Mouse (Mus musculus): Measurements from ENCODE around the gene Krtap5-2. TPM values are rescaled to one million over a fixed set of nuclear protein-coding genes. Genes with fewer than 3 reads are reported as not detected.
"Not testable (repeated sequence)": the region's sequence is repeated elsewhere in the genome, so short reads cannot be mapped to it uniquely, and the experiment has no call there.

The Krtap5-2 gene
- polyA plus RNA-seq, 1 experiment from 2014 or later, result not detected

GRCm38 (mm10) chr7:142165639-142166038 lies 10.2 kb downstream of the Krtap5-2 start, which contains the start of gene Gm4553:
Gene Gm4553 (minus strand): TSS chr7:142165739.
- not testable (repeated sequence) for H3K36me3 ChIP-seq; H3K27ac ChIP-seq (replicated peaks); H3K27me3 ChIP-seq; ATAC-seq (ENCODE audit: low read depth); H3K4me2 ChIP-seq; H3K9me3 ChIP-seq; H3K4me1 ChIP-seq (replicated peaks); H3K4me3 ChIP-seq; H3K9ac ChIP-seq

DNA sequence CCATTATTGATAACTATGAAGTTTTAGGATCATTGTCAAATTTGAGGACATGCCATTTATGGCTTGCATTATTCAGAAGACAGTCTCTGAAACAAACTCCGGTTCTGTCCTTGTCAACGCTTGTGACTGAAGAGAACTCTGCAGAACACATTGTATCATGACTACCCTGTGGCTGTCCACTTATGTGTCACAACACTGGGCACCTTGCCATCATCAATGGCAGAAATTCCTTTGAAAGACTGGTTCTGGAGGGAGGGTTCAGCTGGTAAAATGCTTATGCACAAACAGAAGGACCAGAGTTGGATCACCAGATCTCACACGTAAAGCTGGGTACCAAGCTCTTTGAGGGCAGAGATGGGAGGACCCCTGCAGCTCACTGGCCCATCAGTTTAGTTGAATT lies 16.4 kb downstream of the Krtap5-2 start:
- 93% methylated on average over 3 of the region's 3 CpGs for WGBS
- H3K4me3 ChIP-seq, result no peak overlapping the region
- no peak for ATAC-seq (ENCODE audit: low read depth)
- no peaks in the 10 kb centered on the region for H3K4me1 ChIP-seq (replicated peaks)
- no peaks in the 10 kb centered on the region for H3K27me3 ChIP-seq
- no peaks in the 10 kb centered on the region for H3K36me3 ChIP-seq
- H3K27ac ChIP-seq (replicated peaks), result no peak overlapping the region
- H3K4me2 ChIP-seq, result no peak overlapping the region
- no peaks in the 10 kb centered on the region for H3K9me3 ChIP-seq
- H3K9ac ChIP-seq, result no peak overlapping the region

DNA sequence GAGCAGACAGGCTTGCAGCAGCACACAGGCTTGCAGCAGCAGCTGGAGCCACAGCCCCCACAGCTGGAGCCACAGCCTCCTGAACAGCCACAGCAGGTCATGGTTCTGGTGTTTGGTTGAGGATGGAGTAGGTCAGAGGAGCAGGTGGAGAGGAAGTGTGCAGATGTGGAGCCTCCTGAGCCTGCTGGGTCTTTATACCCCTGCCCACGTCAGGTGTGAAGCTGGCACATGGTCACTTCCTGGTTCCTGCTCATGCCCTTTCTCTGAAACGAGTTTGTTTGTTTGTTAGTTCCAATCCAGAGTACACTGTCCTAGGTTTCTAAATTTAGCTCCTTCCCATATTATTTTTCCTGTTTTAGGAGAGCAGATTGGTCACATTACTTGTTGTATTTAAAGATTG lies 18.8 kb downstream of the Krtap5-2 start, which contains the start of gene Gm29735:
TSS of gene Gm29735 (minus strand) at position 101 of the 400 bp plus-strand sequence.
- not testable (repeated sequence) for H3K4me2 ChIP-seq; H3K4me1 ChIP-seq (replicated peaks); H3K9me3 ChIP-seq; H3K36me3 ChIP-seq; ATAC-seq (ENCODE audit: low read depth); H3K4me3 ChIP-seq; H3K9ac ChIP-seq; H3K27me3 ChIP-seq; H3K27ac ChIP-seq (replicated peaks)
- 49% methylated on average over 2 of the region's 2 CpGs for WGBS

DNA sequence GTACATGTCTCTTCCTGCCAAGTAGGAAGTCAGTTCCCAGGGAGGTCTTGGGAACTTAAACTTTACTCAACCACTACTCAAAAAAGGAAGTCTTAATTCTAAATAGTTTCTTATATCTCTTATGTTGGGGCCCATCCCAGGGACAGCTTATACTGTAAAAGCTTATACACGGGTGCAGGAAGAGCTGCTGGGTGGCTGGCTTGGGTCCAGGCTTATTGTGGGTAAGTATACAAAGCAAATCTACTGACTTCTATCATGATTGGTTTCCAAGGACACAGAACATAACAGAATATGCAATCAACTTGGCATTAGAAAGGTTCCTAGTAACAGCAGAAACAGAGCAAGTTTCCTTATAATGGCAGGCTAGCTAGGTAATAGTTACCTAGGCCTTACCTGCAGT lies 20.5 kb downstream of the Krtap5-2 start:
- WGBS, result 77% methylated on average over 1 of the region's 1 CpGs
- Histone ChIP-seq H3K4me1 (replicated peaks) (no peaks in the 10 kb centered on the region), H3K9ac (no peak overlapping the region), H3K27me3 (no peaks in the 10 kb centered on the region), H3K4me3 (no peak overlapping the region), H3K4me2 (no peak overlapping the region), H3K27ac (replicated peaks) (no peak overlapping the region), H3K36me3 (no peaks in the 10 kb centered on the region), H3K9me3 (no peaks in the 10 kb centered on the region)
- no peak for ATAC-seq (ENCODE audit: low read depth)

DNA sequence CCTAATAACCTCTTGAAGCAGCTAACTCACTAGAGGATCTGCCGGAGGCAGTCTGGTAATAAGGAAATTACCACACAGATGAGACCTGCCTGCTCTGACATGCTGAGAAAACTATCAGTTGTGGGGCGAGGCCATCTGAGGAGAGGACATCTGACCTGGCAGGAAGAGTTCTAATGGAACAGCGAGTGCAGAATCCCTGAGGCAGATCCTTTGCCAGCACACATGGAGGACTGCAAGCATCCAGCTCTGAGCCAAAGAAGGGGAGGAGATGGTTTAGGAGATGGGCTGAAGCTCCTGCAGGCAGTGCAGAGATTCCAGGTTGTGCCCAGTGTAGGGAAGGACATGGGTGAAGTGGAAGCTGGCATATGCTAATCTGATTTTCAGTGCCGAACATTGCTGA lies 23.6 kb downstream of the Krtap5-2 start:
- Histone ChIP-seq H3K27me3 (no peaks in the 10 kb centered on the region), H3K4me2 (no peak overlapping the region), H3K4me3 (no peak overlapping the region), H3K27ac (replicated peaks) (no peak overlapping the region), H3K9ac (no peak overlapping the region), H3K9me3 (no peaks in the 10 kb centered on the region), H3K4me1 (replicated peaks) (no peaks in the 10 kb centered on the region), H3K36me3 (no peaks in the 10 kb centered on the region)
- WGBS, result 82% methylated on average over 4 of the region's 4 CpGs
- ATAC-seq (ENCODE audit: low read depth), result no peak

GRCm38 (mm10) chr7:142148633-142149032 lies 27.2 kb downstream of the Krtap5-2 start:
- Histone ChIP-seq H3K9me3 (no peaks in the 10 kb centered on the region), H3K4me1 (replicated peaks) (no peaks in the 10 kb centered on the region), H3K4me2 (no peak overlapping the region), H3K27ac (replicated peaks) (no peak overlapping the region), H3K9ac (no peak overlapping the region), H3K27me3 (no peaks in the 10 kb centered on the region), H3K36me3 (no peaks in the 10 kb centered on the region), H3K4me3 (no peak overlapping the region)
- ATAC-seq (ENCODE audit: low read depth), result no peak

GRCm38 (mm10) chr7:142146033-142146432 lies 29.8 kb downstream of the Krtap5-2 start:
- WGBS, result 9% methylated on average over 1 of the region's 1 CpGs
- Histone ChIP-seq H3K27ac (replicated peaks) (no peak overlapping the region), H3K9me3 (no peaks in the 10 kb centered on the region), H3K4me2 (no peak overlapping the region), H3K36me3 (no peaks in the 10 kb centered on the region), H3K27me3 (no peaks in the 10 kb centered on the region), H3K4me1 (replicated peaks) (no peaks in the 10 kb centered on the region), H3K9ac (no peak overlapping the region), H3K4me3 (no peak overlapping the region)
- ATAC-seq (ENCODE audit: low read depth), result no peak

GRCm38 (mm10) chr7:142145413-142145940 lies 30.3 kb downstream of the Krtap5-2 start:
- H3K4me3 ChIP-seq, result no peak overlapping the region
- 59% methylated on average over 4 of the region's 4 CpGs for whole genome bisulfite sequencing
- no peak overlapping the region for H3K9ac ChIP-seq
- H3K4me2 ChIP-seq, result no peak overlapping the region
- H3K36me3 ChIP-seq, result no peaks in the 10 kb centered on the region
- no peaks in the 10 kb centered on the region for H3K27me3 ChIP-seq
- H3K9me3 ChIP-seq, result no peaks in the 10 kb centered on the region
- H3K4me1 ChIP-seq (replicated peaks), result no peaks in the 10 kb centered on the region
- ATAC-seq (ENCODE audit: low read depth), result no peak
- H3K27ac ChIP-seq (replicated peaks), result no peak overlapping the region

GRCm38 (mm10) chr7:142144507-142144906 lies 31.3 kb downstream of the Krtap5-2 start, which contains the start of gene Gm45337:
Gene Gm45337 (minus strand): TSS chr7:142144607.
- no peaks in the 10 kb centered on the region for H3K27me3 ChIP-seq
- no peaks in the 10 kb centered on the region for H3K4me1 ChIP-seq (replicated peaks)
- H3K4me3 ChIP-seq, result no peak within 1 kb of the TSS
- H3K9ac ChIP-seq, result no peak within 1 kb of the TSS
- H3K4me2 ChIP-seq, result no peak within 1 kb of the TSS
- ATAC-seq (ENCODE audit: low read depth), result no peak
- H3K9me3 ChIP-seq, result no peaks in the 10 kb centered on the region
- no peaks in the 10 kb centered on the region for H3K36me3 ChIP-seq
- no peak within 1 kb of the TSS for H3K27ac ChIP-seq (replicated peaks)
- 79% methylated on average over 1 of the region's 1 CpGs for WGBS

GRCm38 (mm10) chr7:142143506-142144010 lies 32.2 kb downstream of the Krtap5-2 start:
- not testable (repeated sequence) for H3K9ac ChIP-seq; H3K9me3 ChIP-seq; H3K36me3 ChIP-seq; H3K4me2 ChIP-seq; H3K4me3 ChIP-seq; H3K27ac ChIP-seq (replicated peaks); ATAC-seq (ENCODE audit: low read depth); H3K4me1 ChIP-seq (replicated peaks); H3K27me3 ChIP-seq
- 50% methylated on average over 1 of the region's 1 CpGs for WGBS

GRCm38 (mm10) chr7:142140696-142141095 lies 35.1 kb downstream of the Krtap5-2 start:
- no peak for ATAC-seq (ENCODE audit: low read depth)
- Histone ChIP-seq H3K27me3 (no peaks in the 10 kb centered on the region), H3K4me2 (no peak overlapping the region), H3K4me3 (no peak overlapping the region), H3K36me3 (no peaks in the 10 kb centered on the region), H3K4me1 (replicated peaks) (no peaks in the 10 kb centered on the region), H3K9me3 (no peaks in the 10 kb centered on the region), H3K9ac (no peak overlapping the region), H3K27ac (replicated peaks) (no peak overlapping the region)
- 8% methylated on average over 1 of the region's 1 CpGs for WGBS

DNA sequence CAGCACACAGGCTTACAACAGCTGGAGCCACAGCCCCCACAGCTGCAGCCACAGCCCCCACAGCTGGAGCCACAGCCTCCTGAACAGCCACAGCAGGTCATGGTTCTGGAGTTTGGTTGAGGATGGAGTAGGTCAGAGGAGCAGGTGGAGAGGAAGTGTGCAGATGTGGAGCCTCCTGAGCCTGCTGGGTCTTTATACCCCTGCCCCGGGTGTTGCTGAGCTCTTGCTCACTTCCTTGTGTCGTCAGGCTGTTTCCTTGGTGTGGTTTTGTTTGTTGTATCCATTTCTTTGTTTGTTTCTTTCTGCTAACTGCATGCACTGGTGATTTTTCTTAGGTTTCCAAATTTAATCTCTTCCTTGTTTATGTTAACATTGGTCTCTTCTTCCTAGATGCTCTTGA lies 39.9 kb downstream of the Krtap5-2 start, which contains the start of gene Gm39115:
TSS of gene Gm39115 (minus strand) at position 101 of the 400 bp plus-strand sequence.
- H3K4me1 ChIP-seq (replicated peaks); H3K27ac ChIP-seq (replicated peaks); H3K9ac ChIP-seq; H3K4me3 ChIP-seq; H3K4me2 ChIP-seq; ATAC-seq (ENCODE audit: low read depth); H3K9me3 ChIP-seq; H3K36me3 ChIP-seq; H3K27me3 ChIP-seq: not testable (repeated sequence)
- WGBS, result 53% methylated on average over 2 of the region's 2 CpGs

Measured in neural tube, embryonic 13.5 days (tissue).